Mouse (Mus musculus): ENCODE measurements at regions not wholly inside any gene's neighbourhood (a gene's known extent, or its start where the extent isn't known, plus 50 kb on each side); places are given as distances from the start of the nearest gene placed in this dataset.

GRCm38 (mm10) chr4:45641272-45641671, 109.0 kb upstream of the Shb start:
- TF ChIP-seq RCOR1 (IDR thresholded peaks at IDR 0.05; ENCODE audit: low read depth, low read length) (no peak), POLR2A (IDR thresholded peaks at IDR 0.05; ENCODE audit: control insufficient read depth in 1 of 2, insufficient read depth in 1 of 2, low read depth in 1 of 2, low read length in 2 of 2, poor library complexity in 1 of 2) (no peak), ZC3H11A (IDR thresholded peaks at IDR 0.05; ENCODE audit: low read depth, low read length) (no peak), NRF1 (IDR thresholded peaks at IDR 0.05; ENCODE audit: insufficient read depth, low read depth, low read length, poor library complexity, severe bottlenecking) (no peak), CTCF (IDR thresholded peaks at IDR 0.05 in 2 of 3, conservative IDR thresholded peaks at IDR 0.05 in 1 of 3; ENCODE audit: control insufficient read depth in 1 of 3, insufficient read depth in 1 of 3, low read depth in 2 of 3, low read length in 3 of 3, poor library complexity in 1 of 3, severe bottlenecking in 1 of 3) (no peak), ETS1 (IDR thresholded peaks at IDR 0.05; ENCODE audit: low read depth, low read length) (no peak), MYC (IDR thresholded peaks at IDR 0.05; ENCODE audit: low read depth, low read length) (no peak)
